Mouse (Mus musculus) leukemia stem cell, adult 10-12 weeks (primary cell): ENCODE data around the gene Spindoc. TPM values are rescaled to one million over a fixed set of nuclear protein-coding genes. Genes with fewer than 3 reads are reported as not detected.

Experiments used
- polyA plus RNA-seq: library from polyadenylated mRNA; stranded (reverse); fragments of >175 nt; gene quantifications from 2 replicates; pipeline ENCODE4 v1.2.3, GENCODE M21; 2012; ENCODE audit warnings: low replicate concordance

Spindoc gene
- polyA plus RNA-seq, result 40.6 and 55.1 TPM in 2 replicates

DNA sequence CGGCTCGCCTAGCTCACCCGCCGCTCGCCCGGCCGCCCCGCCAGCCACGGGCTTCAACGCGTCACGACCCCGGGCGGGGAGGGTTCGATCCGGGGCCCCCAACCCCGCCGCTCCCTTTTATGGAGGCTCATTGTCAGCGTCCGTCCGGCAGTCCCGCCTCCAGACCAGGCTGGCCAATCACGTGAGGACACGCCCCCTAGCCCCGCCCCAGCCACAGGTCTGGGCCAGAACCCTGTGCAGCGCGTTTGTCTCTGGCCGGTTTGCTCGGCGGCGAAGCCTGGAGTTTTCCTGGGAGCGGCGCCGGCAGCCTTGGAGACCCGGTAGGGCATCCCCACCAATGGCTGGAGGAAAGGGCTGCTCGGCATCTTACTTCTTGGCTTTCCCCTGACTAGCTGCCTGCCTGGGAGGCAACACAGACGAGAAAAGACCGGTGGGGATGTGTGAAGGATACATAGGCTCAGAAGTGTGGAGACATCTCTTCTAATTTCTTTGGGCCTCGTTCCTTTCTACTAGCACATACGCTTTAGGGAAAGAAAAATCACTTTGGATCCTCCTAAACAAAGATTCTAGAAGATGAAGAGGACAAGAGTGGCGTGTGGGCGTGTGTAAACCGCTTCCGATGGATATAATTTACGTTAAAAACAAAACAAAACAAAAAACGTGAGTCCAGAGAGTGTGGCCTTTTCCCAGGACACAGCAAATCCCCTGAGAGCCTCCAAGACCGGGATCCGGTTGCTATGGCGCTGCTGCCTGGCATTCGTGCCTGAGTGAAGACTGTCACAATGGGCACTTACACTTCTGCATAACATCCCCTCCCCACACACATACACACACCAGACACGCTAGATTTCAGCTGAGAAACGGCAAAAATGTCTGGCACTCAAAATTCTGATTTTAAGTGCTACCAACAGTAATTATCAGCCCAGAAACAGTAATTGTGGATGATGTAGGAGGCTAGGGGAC, at the start of gene Spindoc:
TSS of gene Spindoc (minus strand) at position 92 of the 963 bp plus-strand sequence.

DNA sequence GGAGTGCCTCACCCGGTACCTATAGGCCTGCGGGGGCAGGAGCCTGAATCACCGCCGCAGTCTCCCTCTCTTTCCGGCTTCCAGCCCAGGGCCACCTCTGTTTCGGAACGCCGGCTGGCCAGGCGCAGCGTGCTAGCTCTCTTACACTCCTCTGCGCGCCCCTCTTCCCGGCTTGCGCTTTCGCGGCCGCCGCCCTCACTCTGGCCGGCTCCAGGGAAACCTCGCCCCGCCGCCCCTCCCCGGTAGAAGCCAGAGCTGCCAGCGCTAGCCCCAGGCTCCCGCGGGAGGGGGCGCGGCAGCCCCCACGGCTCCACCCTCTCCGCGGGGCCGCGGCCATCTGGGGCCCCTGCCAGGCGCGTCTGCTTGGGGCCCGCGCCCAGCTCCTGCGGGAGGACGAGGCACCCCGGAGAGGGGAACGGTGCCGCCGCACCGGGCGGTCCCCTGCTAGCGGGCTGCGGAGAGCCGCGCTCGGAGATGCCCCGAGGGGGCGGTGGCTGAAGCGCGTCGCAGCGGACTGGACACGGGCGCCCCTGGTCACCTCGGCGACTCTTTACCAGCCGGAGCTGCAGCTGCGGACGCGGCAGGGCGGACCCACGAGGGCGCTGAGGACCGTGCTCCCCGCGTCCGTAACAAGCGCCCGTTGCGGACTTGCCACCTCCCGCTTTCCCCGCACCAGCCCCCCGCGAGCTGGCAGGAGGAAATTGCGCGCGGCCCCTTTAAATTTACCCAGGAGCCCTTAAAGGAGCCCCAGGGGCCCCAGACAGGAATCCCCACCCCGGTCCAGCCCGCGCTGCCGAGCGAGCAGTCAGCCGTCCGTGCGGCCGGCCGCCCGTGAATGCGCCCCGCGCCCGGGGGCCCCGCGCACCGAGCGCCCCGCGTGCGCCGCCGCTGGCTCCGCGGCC, 34.3 kb upstream of the Spindoc start, which contains the start of gene 2700081O15Rik:
TSS of gene 2700081O15Rik (plus strand) at position 792 of the 902 bp plus-strand sequence.

DNA sequence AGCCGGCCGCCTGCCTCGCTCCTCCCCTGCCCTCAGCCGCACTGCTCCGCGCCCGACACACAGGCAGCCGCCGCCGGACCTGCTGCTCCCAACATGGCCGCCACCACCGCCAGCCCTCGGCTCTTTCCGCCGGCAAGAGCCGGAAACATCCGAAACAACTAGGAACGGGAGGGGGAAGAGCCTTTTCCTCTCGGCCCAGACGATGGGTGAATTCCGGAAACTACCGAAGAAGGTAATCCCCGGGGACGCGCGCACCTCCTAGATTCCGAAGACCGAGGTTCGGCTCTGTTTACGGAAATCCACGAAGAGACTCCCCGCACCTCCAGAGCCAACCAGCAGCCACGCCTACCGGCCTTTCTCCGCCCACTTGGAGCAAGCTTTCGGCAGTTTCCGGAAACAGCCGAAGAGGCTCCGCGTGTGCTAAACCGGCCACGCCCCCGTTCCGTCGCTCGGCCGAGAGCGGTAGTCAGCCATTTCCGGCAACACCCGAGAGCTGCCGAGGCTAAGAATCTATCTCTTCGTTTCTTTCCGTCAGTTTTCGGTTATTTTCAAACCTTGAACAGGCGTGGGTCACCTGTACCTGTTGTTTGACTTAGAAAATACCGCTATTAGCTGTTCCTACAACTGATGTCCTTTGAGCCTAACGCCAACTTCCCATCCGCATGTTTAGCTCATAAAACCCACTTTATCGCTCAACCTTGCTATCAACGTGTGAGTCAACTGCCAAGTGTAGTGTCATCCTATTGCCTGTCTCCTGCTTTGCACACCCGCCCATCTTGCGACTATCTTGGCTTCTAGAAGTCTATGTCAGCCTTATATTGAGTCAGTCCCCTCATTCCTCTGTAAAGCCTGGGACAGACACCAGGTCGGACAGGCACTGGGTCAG, 41.0 kb downstream of the Spindoc start, which contains the start of gene Mark2:
TSS of gene Mark2 (minus strand) at position 349 of the 886 bp plus-strand sequence.

Other genes with a start within 250 kb of the Spindoc start
- gene Otub1, start 176.7 kb downstream of the Spindoc start, polyA plus RNA-seq, result 123 and 146 TPM in 2 replicates
- 212 and 399 TPM in 2 replicates for gene Cox8a, start 165.4 kb downstream of the Spindoc start, polyA plus RNA-seq
- gene Naa40, start 141.8 kb downstream of the Spindoc start, polyA plus RNA-seq, result 47.2 and 78.6 TPM in 2 replicates
- 14.6 and 15.0 TPM in 2 replicates for gene Rcor2, start 115.7 kb downstream of the Spindoc start, polyA plus RNA-seq
- gene Mark2, start 41.1 kb downstream of the Spindoc start, polyA plus RNA-seq, result 289 and 396 TPM in 2 replicates
- 15.8 and 24.3 TPM in 2 replicates for gene 2700081O15Rik, start 34.6 kb upstream of the Spindoc start, polyA plus RNA-seq
- gene Rtn3, start 100.3 kb upstream of the Spindoc start, polyA plus RNA-seq, result 29.2 and 46.6 TPM in 2 replicates
- 10.6 and 11.9 TPM in 2 replicates for gene Atl3, start 111.0 kb upstream of the Spindoc start, polyA plus RNA-seq
- gene Pla2g16, start 174.5 kb upstream of the Spindoc start, polyA plus RNA-seq, result 3.7 and 4.1 TPM in 2 replicates
- gene Lgals12, start 224.2 kb upstream of the Spindoc start, polyA plus RNA-seq, result not detected in 2 replicates
- gene Hrasls5, start 229.5 kb upstream of the Spindoc start, polyA plus RNA-seq, result not detected in 2 replicates